Mouse (Mus musculus) CH12F3 (cell line): ENCODE measurements around the gene Atxn2.
"Not testable (repeated sequence)": the region's sequence is repeated elsewhere in the genome, so short reads cannot be mapped to it uniquely, and the experiment has no call there.

Source experiments
- in situ Hi-C: fragments of 300-500 bp; cut with MboI; formaldehyde crosslinking; loops from 2 replicates; pipeline ENCODE4 v1.14.3; 2020; ENCODE audit warnings: low sequenced_read_pairs

Gene Atxn2

GRCm38 (mm10) chr5:121833572-121834240 is 122.6 kb downstream of the Atxn2 start:
- in situ Hi-C loops, result no loop called here

GRCm38 (mm10) chr5:121834241-121834606 is 123.1 kb downstream of the Atxn2 start:
- in situ Hi-C loops, result no loop called here

GRCm38 (mm10) chr5:121834991-121835747 is 124.0 kb downstream of the Atxn2 start:
- in situ Hi-C loops, result no loop called here

- in situ Hi-C loops, result no loop called here
Measured at GRCm38 (mm10) chr5:121835949-121836691, 125.0 kb downstream of the Atxn2 start.

GRCm38 (mm10) chr5:121836692-121837415 is 125.7 kb downstream of the Atxn2 start:
- in situ Hi-C loops, result no loop called here

- in situ Hi-C loops, result no loop called here
Measured at GRCm38 (mm10) chr5:121837441-121838340, 126.6 kb downstream of the Atxn2 start, which contains the start of gene Sh2b3. TSS of gene Sh2b3 (minus strand) at chr5:121837646.

- in situ Hi-C loops, result no loop called here
Measured at GRCm38 (mm10) chr5:121838341-121839127, 127.4 kb downstream of the Atxn2 start.

GRCm38 (mm10) chr5:121839128-121839473 is 128.0 kb downstream of the Atxn2 start:
- in situ Hi-C loops, result no loop called here

- in situ Hi-C loops, result no loop called here
Measured at GRCm38 (mm10) chr5:121841516-121841915, 130.4 kb downstream of the Atxn2 start.

- in situ Hi-C loops, result no loop called here
Measured at GRCm38 (mm10) chr5:121841973-121842372, 130.8 kb downstream of the Atxn2 start.

GRCm38 (mm10) chr5:121842665-121843118 is 131.6 kb downstream of the Atxn2 start:
- in situ Hi-C loops, result no loop called here

GRCm38 (mm10) chr5:121843138-121843905 is 132.2 kb downstream of the Atxn2 start:
- in situ Hi-C loops, result no loop called here

GRCm38 (mm10) chr5:121845361-121845760 is 134.2 kb downstream of the Atxn2 start:
- in situ Hi-C loops, result no loop called here

GRCm38 (mm10) chr5:121846322-121846721 is 135.2 kb downstream of the Atxn2 start:
- in situ Hi-C loops, result no loop called here

- in situ Hi-C loops, result not testable (repeated sequence)
Measured at GRCm38 (mm10) chr5:121847269-121847668, 136.1 kb downstream of the Atxn2 start.

- in situ Hi-C loops, result no loop called here
Measured at GRCm38 (mm10) chr5:121848035-121848519, 136.9 kb downstream of the Atxn2 start.

GRCm38 (mm10) chr5:121848743-121849142 is 137.6 kb downstream of the Atxn2 start, which contains the start of gene Pheta1:
TSS of gene Pheta1 (plus strand) at chr5:121848984.
- in situ Hi-C loops, result no loop called here
